Mouse (Mus musculus): Measurements from ENCODE around the gene C2cd3.

Gene C2cd3

GRCm38 (mm10) chr7:100371495-100372451 is at the start of gene C2cd3, which contains the start of gene Ppme1:
Gene C2cd3, plus strand, starts transcription at chr7:100372233.
Gene Ppme1, minus strand, starts transcription at chr7:100372307.
- peak; percentile 99 for DNase-seq

- no peak for DNase-seq
Measured at GRCm38 (mm10) chr7:100323721-100324120, 48.3 kb upstream of the C2cd3 start.

DNA sequence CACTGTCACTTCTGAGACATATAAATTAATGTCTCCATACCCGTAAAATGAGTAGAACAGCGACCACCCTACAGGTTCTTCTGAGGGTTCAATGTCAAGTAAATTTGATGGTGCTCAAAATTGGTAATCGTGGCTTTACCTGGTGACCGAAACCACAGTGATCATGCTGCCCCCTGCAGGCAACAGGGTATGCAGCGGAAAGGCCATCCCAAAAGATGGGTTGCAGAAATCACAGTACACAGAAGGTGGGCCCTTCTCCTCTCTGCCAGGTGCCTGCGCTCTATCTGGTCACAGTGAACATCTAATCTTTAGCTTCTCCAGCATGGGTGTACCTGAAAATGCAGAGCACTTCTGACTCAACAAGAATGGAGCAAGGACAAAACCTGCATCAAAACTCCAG is 46.6 kb upstream of the C2cd3 start:
- DNase-seq = peak; percentile 27 to 39

GRCm38 (mm10) chr7:100327514-100327913 is 44.5 kb upstream of the C2cd3 start:
- no peak for DNase-seq

GRCm38 (mm10) chr7:100328636-100329035 is 43.4 kb upstream of the C2cd3 start:
- no peak for DNase-seq

DNA sequence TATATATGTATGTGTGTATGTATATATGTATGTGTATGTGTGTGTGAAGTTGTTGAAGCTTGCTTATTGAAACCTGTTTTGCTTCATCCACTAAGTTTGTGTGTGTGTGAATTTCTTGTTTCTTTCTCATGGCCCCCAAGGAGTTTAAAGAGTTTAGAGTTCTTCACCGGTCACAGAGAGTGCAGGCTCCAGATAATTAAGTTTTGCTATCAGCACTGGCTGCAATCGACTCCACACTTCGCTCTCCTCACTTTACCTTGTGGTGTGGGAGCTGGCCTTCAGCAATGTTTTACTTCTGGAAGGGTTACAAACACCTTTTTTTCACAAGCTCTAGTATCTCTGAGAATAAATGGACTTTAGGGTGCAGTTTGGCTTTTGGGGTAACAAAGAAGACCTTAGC is 40.8 kb upstream of the C2cd3 start:
- DNase-seq = no peak

- DNase-seq = no peak
Measured at GRCm38 (mm10) chr7:100335921-100336320, 36.1 kb upstream of the C2cd3 start.

DNA sequence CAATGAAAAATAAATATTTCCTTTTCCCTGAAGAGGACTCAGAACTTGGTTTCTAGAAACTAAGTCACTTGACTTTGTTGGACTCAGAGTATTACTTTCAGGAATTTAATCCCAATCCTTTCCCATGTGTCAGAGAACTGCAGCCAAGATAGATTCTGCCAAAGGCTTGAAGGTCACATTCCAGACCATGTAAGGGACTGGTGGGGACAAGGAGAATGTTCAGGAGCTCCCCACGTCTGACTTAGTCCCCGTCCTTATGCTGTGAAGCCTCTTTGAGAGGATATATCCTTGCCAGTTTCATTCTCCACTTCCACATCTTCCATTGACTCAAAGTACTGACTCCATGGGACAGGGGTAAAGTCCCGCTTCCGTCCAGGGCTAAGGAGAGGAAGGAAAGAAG is 17.0 kb upstream of the C2cd3 start:
- DNase-seq = no peak

DNA sequence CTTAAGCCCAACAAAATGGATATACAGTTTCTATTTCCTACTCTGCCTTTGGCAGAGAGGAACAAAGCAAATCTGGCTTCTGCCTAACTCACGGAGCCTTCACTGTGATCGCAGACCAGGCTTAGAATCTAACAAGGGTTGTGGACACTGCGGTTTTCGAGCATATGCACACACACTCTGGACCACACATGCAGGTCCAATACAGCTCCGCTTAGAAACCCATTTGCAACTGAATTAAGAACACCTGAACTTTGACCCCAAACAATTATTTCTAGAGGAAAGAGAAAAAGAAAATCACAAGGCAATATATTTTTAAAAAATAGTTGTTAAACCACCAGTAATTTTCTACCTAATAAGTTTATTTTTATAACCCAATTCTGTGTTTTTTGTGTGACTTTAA is 15.7 kb upstream of the C2cd3 start:
- no peak for DNase-seq

GRCm38 (mm10) chr7:100356768-100357167 is 15.3 kb upstream of the C2cd3 start:
- no peak for DNase-seq

GRCm38 (mm10) chr7:100357856-100358255 is 14.2 kb upstream of the C2cd3 start:
- no peak for DNase-seq

DNA sequence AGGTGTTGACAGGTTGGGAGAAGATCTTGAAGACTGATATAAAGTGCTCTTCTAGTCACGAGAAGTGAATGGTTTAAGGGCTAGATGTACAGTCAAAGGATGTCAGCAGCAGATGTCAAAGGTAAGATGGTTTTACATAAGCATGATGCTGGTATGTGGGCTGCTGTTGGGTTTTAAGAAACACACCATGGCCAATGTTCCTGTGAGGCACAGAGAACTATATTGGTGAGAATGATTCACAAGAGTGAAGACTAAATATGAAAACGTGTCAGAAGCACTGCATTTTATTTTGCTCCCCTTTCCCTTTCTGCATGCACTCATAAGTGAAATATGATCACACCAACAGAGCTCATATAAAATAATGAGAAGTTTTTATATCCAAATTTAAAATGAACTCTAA is 8.9 kb upstream of the C2cd3 start:
- DNase-seq = no peak

- DNase-seq = no peak
Measured at GRCm38 (mm10) chr7:100364888-100365287, 7.1 kb upstream of the C2cd3 start.

- no peak for DNase-seq
Measured at GRCm38 (mm10) chr7:100372452-100372980, 483 bp downstream of the C2cd3 start.

- no peak for DNase-seq
Measured at GRCm38 (mm10) chr7:100378257-100378656, 6.2 kb downstream of the C2cd3 start.

DNA sequence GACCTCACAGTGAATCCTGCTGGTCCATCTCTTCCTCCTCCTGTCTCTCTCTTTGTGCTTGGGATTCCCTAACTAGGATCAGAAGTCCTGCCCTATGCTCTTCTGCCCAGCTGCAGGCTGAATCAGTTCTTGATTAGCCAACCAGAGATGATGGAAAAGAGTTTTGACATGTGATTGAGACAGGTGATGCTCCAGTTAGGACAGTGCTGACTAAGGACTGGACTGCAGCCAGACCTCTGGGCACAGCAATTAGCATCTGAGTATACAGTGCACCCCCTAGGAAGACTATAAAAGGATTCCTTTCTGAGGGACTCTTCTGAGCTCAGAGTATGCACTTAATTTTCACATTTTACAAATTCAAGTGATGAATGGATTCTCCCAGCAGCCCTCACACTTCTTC is 9.1 kb downstream of the C2cd3 start:
- DNase-seq = no peak

- no peak for DNase-seq
Measured at GRCm38 (mm10) chr7:100383207-100383606, 11.2 kb downstream of the C2cd3 start.

- DNase-seq = no peak
Measured at GRCm38 (mm10) chr7:100388174-100388573, 16.1 kb downstream of the C2cd3 start.

DNA sequence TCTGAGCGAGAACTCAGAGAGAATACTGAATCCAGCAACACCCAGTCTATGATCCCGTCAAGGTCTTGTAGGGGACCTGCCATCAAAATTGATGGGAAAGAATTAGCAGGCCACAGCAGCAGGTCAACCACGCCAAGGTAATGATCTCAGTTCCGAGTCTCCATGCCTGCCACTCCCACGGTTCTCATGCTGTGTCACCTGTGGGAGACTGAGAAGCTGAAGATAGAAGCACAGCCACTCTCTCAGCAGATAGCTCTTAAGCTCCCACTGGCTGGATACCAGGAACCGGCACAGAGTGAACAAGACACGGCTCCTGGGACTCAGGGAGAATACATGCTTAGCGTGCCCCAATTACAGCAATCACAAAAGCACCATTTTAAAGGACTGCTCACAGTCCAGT is 18.1 kb downstream of the C2cd3 start:
- DNase-seq = no peak

GRCm38 (mm10) chr7:100392265-100392664 is 20.2 kb downstream of the C2cd3 start:
- DNase-seq = no peak

DNA sequence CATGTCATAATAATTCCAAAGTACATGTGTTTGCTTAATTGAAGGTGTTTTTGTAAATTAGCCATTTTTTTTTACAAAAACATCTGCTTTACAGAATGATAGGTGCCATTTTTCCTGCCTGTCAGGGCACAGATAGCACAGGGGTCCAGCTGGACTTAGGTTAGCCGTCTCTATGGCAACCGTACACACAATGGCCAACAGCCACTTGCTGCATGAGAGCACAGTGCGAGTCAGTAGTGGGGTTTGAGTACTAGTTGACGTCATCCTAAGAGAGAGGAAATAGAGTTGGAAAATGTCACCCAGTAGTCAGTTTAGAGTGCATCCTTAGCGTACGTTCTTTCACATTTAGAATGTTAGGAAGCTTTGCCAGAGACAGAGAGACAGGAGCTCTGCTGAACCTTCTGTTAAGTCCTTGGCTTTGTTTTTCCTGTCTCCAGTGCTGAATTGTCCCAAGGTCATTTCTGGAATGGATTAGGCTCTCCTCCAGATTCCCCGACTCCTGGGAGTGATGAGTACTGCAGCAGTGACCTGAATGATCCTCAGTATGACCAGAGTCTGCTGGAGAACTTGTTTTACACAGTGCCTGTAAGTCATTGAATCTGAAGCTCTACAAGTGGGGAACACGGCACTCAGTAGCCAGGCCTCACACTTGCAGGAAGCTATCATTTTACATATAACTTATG is 27.3 kb downstream of the C2cd3 start:
- no peak for DNase-seq

GRCm38 (mm10) chr7:100400899-100401539 is 29.0 kb downstream of the C2cd3 start:
- DNase-seq = no peak

GRCm38 (mm10) chr7:100402715-100403114 is 30.7 kb downstream of the C2cd3 start:
- DNase-seq = no peak
